Mouse (Mus musculus) ES-Bruce4 (cell line): ENCODE data around the gene Sap18b. TPM values are rescaled to one million over a fixed set of nuclear protein-coding genes. Genes with fewer than 3 reads are reported as not detected.

Experiments
- H3K27ac ChIP-seq: 2 replicates; pipeline ENCODE4 v1.5.1; 2012; ENCODE audit warnings: low read length, inconsistent platforms; ENCODE audit not compliant: insufficient read depth
- H3K27me3 ChIP-seq: 2 replicates; pipeline ENCODE4 v1.6.1; 2012; ENCODE audit warnings: mild to moderate bottlenecking, low read length, inconsistent platforms; ENCODE audit not compliant: control insufficient read depth, poor library complexity, insufficient read depth, severe bottlenecking
- H3K36me3 ChIP-seq: 2 replicates; pipeline ENCODE4 v1.6.1; 2012; ENCODE audit warnings: inconsistent platforms, mild to moderate bottlenecking, low read length, moderate library complexity; ENCODE audit not compliant: control insufficient read depth, poor library complexity, insufficient read depth, severe bottlenecking
- H3K4me1 ChIP-seq: one replicate; pipeline ENCODE4 v1.8.1; 2011; ENCODE audit warnings: low read length; ENCODE audit not compliant: control insufficient read depth, insufficient read depth
- H3K4me3 ChIP-seq: 2 replicates; pipeline ENCODE4 v1.5.1; 2011; ENCODE audit warnings: low read depth, mild to moderate bottlenecking, low read length
- H3K9ac ChIP-seq: 2 replicates; pipeline ENCODE4 v1.6.1; 2012; ENCODE audit warnings: low read depth, mild to moderate bottlenecking, inconsistent platforms; ENCODE audit not compliant: poor library complexity, severe bottlenecking
- H3K9me3 ChIP-seq: replicated peaks from 2 replicates; pipeline ENCODE4 v1.6.1; 2012; ENCODE audit warnings: mild to moderate bottlenecking, low read length, inconsistent platforms; ENCODE audit not compliant: control insufficient read depth, poor library complexity, insufficient read depth, severe bottlenecking
- CTCF ChIP-seq: IDR thresholded peaks from one replicate; pipeline ENCODE4 v1.8.1; 2011; ENCODE audit warnings: low read depth, low read length
- EP300 ChIP-seq: IDR thresholded peaks from 2 replicates; pipeline ENCODE4 v1.6.1; 2011; ENCODE audit warnings: low read depth, low read length; ENCODE audit not compliant: insufficient read depth
- POLR2A ChIP-seq: IDR thresholded peaks from one replicate; pipeline ENCODE4 v1.8.1; 2011; ENCODE audit warnings: low read length; ENCODE audit not compliant: insufficient read depth
- polyA plus RNA-seq: library from polyadenylated mRNA; stranded (reverse); fragments of >200 nt; gene quantifications from 2 replicates; pipeline ENCODE4 v1.2.4, GENCODE M21; 2011; ENCODE audit warnings: low read depth; ENCODE audit not compliant: missing spikeins, insufficient read depth, insufficient read length

Gene Sap18b
- polyA plus RNA-seq, 1 experiment, result 169 TPM

- TF ChIP-seq EP300, result peak; percentile 93
- TF ChIP-seq POLR2A, result no peak
- TF ChIP-seq CTCF, result no peak
- peaks cover 8% of the 10 kb centered on the region for H3K4me1 ChIP-seq
Measured at GRCm38 (mm10) chr8:95830144-95830543, 5.0 kb downstream of the Sap18b start.

GRCm38 (mm10) chr8:95832603-95833434 is 7.7 kb downstream of the Sap18b start:
- Histone ChIP-seq H3K27ac (peak overlapping the region; percentile 84), H3K9ac (peak overlapping the region; percentile 49), H3K27me3 (no peaks in the 10 kb centered on the region), H3K4me1 (peaks cover 10% of the 10 kb centered on the region), H3K9me3 (no peaks in the 10 kb centered on the region), H3K36me3 (peaks cover 9% of the 10 kb centered on the region; the same call in 1 of the 2 replicates), H3K4me3 (peak overlapping the region; percentile 47)
- TF ChIP-seq CTCF (peak; percentile 65), POLR2A (no peak), EP300 (no peak)

More at GRCm38 (mm10) chr8:95830144-95830543, 5.0 kb downstream of the Sap18b start:
- Histone ChIP-seq H3K27me3 (no peaks in the 10 kb centered on the region), H3K4me3 (no peak overlapping the region), H3K9me3 (no peaks in the 10 kb centered on the region), H3K9ac (no peak overlapping the region), H3K36me3 (no peaks in the 10 kb centered on the region), H3K27ac (0 out of 2 replicates have a peak overlapping the region, but pooled peaks have one; percentile 23)

GRCm38 (mm10) chr8:95833435-95833984 is 8.4 kb downstream of the Sap18b start:
- Histone ChIP-seq H3K4me1 (peaks cover 10% of the 10 kb centered on the region), H3K9ac (peak overlapping the region; percentile 49), H3K4me3 (peak overlapping the region; percentile 43), H3K27ac (peak overlapping the region; percentile 84), H3K27me3 (no peaks in the 10 kb centered on the region), H3K36me3 (peaks cover 9% of the 10 kb centered on the region; the same call in 1 of the 2 replicates), H3K9me3 (no peaks in the 10 kb centered on the region)
- peak; percentile 99 for TF ChIP-seq EP300
- TF ChIP-seq POLR2A, result peak; percentile 26
- no peak for TF ChIP-seq CTCF

GRCm38 (mm10) chr8:95835891-95836290 is 10.7 kb downstream of the Sap18b start:
- H3K36me3 ChIP-seq, result peaks cover 17% of the 10 kb centered on the region
- TF ChIP-seq POLR2A (no peak), CTCF (no peak), EP300 (no peak)
- peaks cover 7% of the 10 kb centered on the region for H3K4me1 ChIP-seq
- H3K27ac ChIP-seq, result no peak overlapping the region
- no peak overlapping the region for H3K4me3 ChIP-seq
- no peaks in the 10 kb centered on the region for H3K27me3 ChIP-seq
- H3K9me3 ChIP-seq, result no peaks in the 10 kb centered on the region
- H3K9ac ChIP-seq, result no peak overlapping the region

GRCm38 (mm10) chr8:95837266-95837665 is 12.1 kb downstream of the Sap18b start:
- Histone ChIP-seq H3K9ac (no peak overlapping the region), H3K27ac (no peak overlapping the region), H3K9me3 (no peaks in the 10 kb centered on the region), H3K4me1 (peaks cover 7% of the 10 kb centered on the region), H3K36me3 (peaks cover 29% of the 10 kb centered on the region), H3K4me3 (no peak overlapping the region), H3K27me3 (no peaks in the 10 kb centered on the region)
- TF ChIP-seq CTCF (no peak), POLR2A (no peak), EP300 (no peak)

GRCm38 (mm10) chr8:95839289-95839688 is 14.1 kb downstream of the Sap18b start:
- no peak for TF ChIP-seq POLR2A
- no peak for TF ChIP-seq CTCF
- TF ChIP-seq EP300, result no peak
- Histone ChIP-seq H3K27me3 (no peaks in the 10 kb centered on the region), H3K9me3 (no peaks in the 10 kb centered on the region), H3K4me3 (no peak overlapping the region), H3K9ac (no peak overlapping the region), H3K36me3 (peaks cover 36% of the 10 kb centered on the region), H3K4me1 (peaks cover 3% of the 10 kb centered on the region), H3K27ac (no peak overlapping the region)
